Mouse (Mus musculus): ENCODE data around the gene Micu2.

- TF ChIP-seq POLR2A (IDR thresholded peaks at IDR 0.05; ENCODE audit: extremely low read depth, insufficient read depth, low read length) = no peak
- no peak for TF ChIP-seq CTCF (IDR thresholded peaks at IDR 0.05; ENCODE audit: extremely low read depth, insufficient read depth, low read length)
Measured at GRCm38 (mm10) chr14:57915341-57915740, 83.7 kb downstream of the Micu2 start.
